Mouse (Mus musculus): ENCODE measurements around the gene Gm20877. TPM values are rescaled to one million over a fixed set of nuclear protein-coding genes. Genes with fewer than 3 reads are reported as not detected.
"Not testable (repeated sequence)": the region's sequence is repeated elsewhere in the genome, so short reads cannot be mapped to it uniquely, and the experiment has no call there.

Gene Gm20877
- polyA plus RNA-seq (2012; rRNA removed), result not detected in 2 replicates

GRCm38 (mm10) chrY:17093573-17093972, at the start of gene Gm20877:
Gene Gm20877 (plus strand): TSS chrY:17093873.
- not testable (repeated sequence) for DNase-seq (ENCODE audit: extremely low spot score in 1 of 2, low spot score in 1 of 2)

Data from frontal cortex, adult 2 months (tissue).